9 mouse cellular contexts compared by ENCODE assay signal in the genomic region with DNA sequence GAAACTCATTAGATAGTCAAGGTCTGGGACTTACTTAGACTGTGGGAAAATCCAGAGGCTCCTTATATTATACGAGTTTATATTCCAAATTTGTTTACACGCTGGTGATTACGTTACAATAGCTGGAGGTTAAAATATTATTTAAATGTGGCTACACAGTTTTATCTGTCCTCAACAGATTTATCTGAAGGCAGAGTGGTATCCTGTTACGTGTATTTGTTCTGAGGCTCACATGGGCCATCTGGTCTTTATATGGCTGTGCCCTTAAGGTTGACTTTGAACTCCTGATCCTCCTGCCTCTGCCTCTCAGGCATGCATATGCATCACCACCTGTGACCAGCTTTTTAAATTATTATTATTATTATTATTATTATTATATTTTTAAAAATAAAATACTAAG. TPM values are rescaled to one million over a fixed set of nuclear protein-coding genes. Genes with fewer than 3 reads are reported as not detected.
DNase-seq lines count a peak whose midpoint lies in the region; ATAC-seq and TF ChIP-seq lines count a peak whose summit lies in the region.
"Had no signal": no experiment of that assay in that cellular context is flagged by ENCODE, and none has a peak within 500 bp of the region (broad histone marks: within the 10 kb centered on the region; RNA-seq: fewer than 3 reads in every experiment).

No protein-coding gene starts in this region.

- H3K4me2 ChIP-seq in heart, embryonic 11.5 days = peak overlapping the region; percentile 85
- H3K4me2 ChIP-seq in hindbrain, embryonic 11.5 days (replicated peaks; ENCODE audit: low read depth, low read length) = peak overlapping the region; percentile 81

- no peak overlapping the region for H3K9ac ChIP-seq in heart, embryonic 11.5 days (ENCODE audit: low read depth, low read length)
- no peak overlapping the region; the same call in 1 of the 2 replicates for H3K9ac ChIP-seq in ES-E14 (ENCODE audit: insufficient read depth, low read depth, low read length, poor library complexity, severe bottlenecking)
- no peak overlapping the region for H3K9ac ChIP-seq in hindbrain, embryonic 11.5 days (ENCODE audit: low read depth, low read length)

- in situ Hi-C loops in ES-E14 (cut with MboI; ENCODE audit: low sequenced_read_pairs in 2 of 2, unreplicated experiment in 2 of 2) = no loop called here

- no peaks in the 10 kb centered on the region for H3K9me3 ChIP-seq in heart, embryonic 11.5 days (replicated peaks; ENCODE audit: control insufficient read depth, low read length)
- H3K9me3 ChIP-seq in ES-E14 (ENCODE audit: control insufficient read depth, insufficient read depth, low read depth, low read length) = no peaks in the 10 kb centered on the region
- no peaks in the 10 kb centered on the region for H3K9me3 ChIP-seq in hindbrain, embryonic 11.5 days (ENCODE audit: control insufficient read depth, low read length)

- WGBS in heart, embryonic 11.5 days (ENCODE audit: insufficient replicate concordance) = 72% methylated on average over 4 of the region's 4 CpGs
- 72% methylated on average over 4 of the region's 4 CpGs for WGBS in hindbrain, embryonic 11.5 days

- no peak overlapping the region for H3K27ac ChIP-seq in heart, embryonic 11.5 days (ENCODE audit: low read depth, low read length)
- no peak overlapping the region for H3K27ac ChIP-seq in ES-E14 (ENCODE audit: insufficient read depth, low read depth, low read length, poor library complexity, severe bottlenecking)
- no peak overlapping the region for H3K27ac ChIP-seq in hindbrain, embryonic 11.5 days (ENCODE audit: low read depth, low read length)

- no peaks in the 10 kb centered on the region for H3K36me3 ChIP-seq in heart, embryonic 11.5 days (ENCODE audit: control insufficient read depth, insufficient read depth, low read length)
- H3K36me3 ChIP-seq in ES-E14 (ENCODE audit: control insufficient read depth, insufficient read depth, low read length, poor library complexity, severe bottlenecking) = 0 out of 2 replicates have a peak, but pooled peaks cover 6% of the 10 kb centered on the region
- no peaks in the 10 kb centered on the region for H3K36me3 ChIP-seq in hindbrain, embryonic 11.5 days (ENCODE audit: control insufficient read depth, insufficient read depth, low read length)

- H3K4me1 ChIP-seq in heart, embryonic 11.5 days (ENCODE audit: control insufficient read depth, insufficient read depth, low read length) = peaks cover 6% of the 10 kb centered on the region; the same call in 1 of the 2 replicates
- 0 out of 4 replicates have a peak, but pooled peaks cover 0 to 2% of the 10 kb centered on the region in 2 experiments for H3K4me1 ChIP-seq in ES-E14 (ENCODE audit: control insufficient read depth in 2 of 2, insufficient read depth in 2 of 2, low read length in 2 of 2, poor library complexity in 1 of 2)
- H3K4me1 ChIP-seq in hindbrain, embryonic 11.5 days (replicated peaks; ENCODE audit: control insufficient read depth, insufficient read depth, low read length) = no peaks in the 10 kb centered on the region

- peak overlapping the region; percentile 82 for H3K4me3 ChIP-seq in heart, embryonic 11.5 days (ENCODE audit: low read depth, low read length)
- H3K4me3 ChIP-seq in ES-E14 (ENCODE audit: insufficient read depth in 1 of 2, low read depth in 1 of 2, low read length in 2 of 2, poor library complexity in 1 of 2, severe bottlenecking in 1 of 2) = peak overlapping the region; percentile 89 to 92
- H3K4me3 ChIP-seq in hindbrain, embryonic 11.5 days (ENCODE audit: low read depth, low read length) = peak overlapping the region; percentile 76

- no peak for DNase-seq in heart, adult 8-10 months (ENCODE audit: low spot score)
- DNase-seq in ES-E14 (ENCODE audit: low read depth, low spot score) = no peak
- no peak for DNase-seq in hindbrain, embryonic 11.5 days (ENCODE audit: low spot score)
- DNase-seq in frontal cortex, postnatal 36 days (ENCODE audit: low spot score in 2 of 2) = no peak
- DNase-seq in layer of hippocampus, postnatal 36 days = no peak
- DNase-seq: lung, adult 2 months had no signal

- H3K27me3 ChIP-seq in heart, embryonic 11.5 days (ENCODE audit: control insufficient read depth, insufficient read depth, low read length) = no peaks in the 10 kb centered on the region
- H3K27me3 ChIP-seq in hindbrain, embryonic 11.5 days (ENCODE audit: control insufficient read depth, insufficient read depth, low read length) = no peaks in the 10 kb centered on the region

- no peak for ATAC-seq in heart, embryonic 11.5 days (replicated peaks; ENCODE audit: insufficient number of reproducible peaks, low FRiP score, low TSS enrichment)
- ATAC-seq in hindbrain, embryonic 11.5 days (ENCODE audit: low FRiP score) = no peak
- peak; percentile 53 for ATAC-seq in megakaryocyte-erythroid progenitor cell, adult 5-6 weeks (replicated peaks; ENCODE audit: low FRiP score, low TSS enrichment, poor library complexity, severe bottlenecking)
- ATAC-seq in granulocyte monocyte progenitor cell, adult 5-6 weeks (replicated peaks; ENCODE audit: poor library complexity, severe bottlenecking) = no peak

TF ChIP-seq in ES-E14, 5 proteins besides CTCF, POLR2A, EP300 and RAD21:
- TF ChIP-seq ZC3H11A (IDR thresholded peaks at IDR 0.05; ENCODE audit: borderline replicate concordance, low read depth, low read length) = no peak
- TF ChIP-seq MAFK (IDR thresholded peaks at IDR 0.05; ENCODE audit: insufficient read depth, low read depth, low read length) = no peak
- TF ChIP-seq CHD2 (IDR thresholded peaks at IDR 0.05; ENCODE audit: low read depth, low read length) = no peak
- TF ChIP-seq ZNF384 (IDR thresholded peaks at IDR 0.05; ENCODE audit: low read depth, low read length) = no peak
- TF ChIP-seq HCFC1 (IDR thresholded peaks at IDR 0.05; ENCODE audit: borderline replicate concordance, insufficient read depth, low read length) = no peak

RNA-seq across cellular contexts. Expression of a gene that starts 0.9 kb away (rescaled TPM):
- 22.1 and 22.8 TPM in 2 replicates for polyA plus RNA-seq in heart, embryonic 11.5 days (2014; fragmentation: Nextera tagmentation; extraction: Ambion mirVana)
- 10 to 100 TPM; 35.3 to 44.4 (median 42.9) TPM for total RNA-seq in heart, adult 8-10 months (2022)
- total RNA-seq in ES-E14 (2012; rRNA removed) = 23.6 and 26.9 TPM in 2 replicates
- 32.6 and 33.3 TPM in 2 replicates for polyA plus RNA-seq in hindbrain, embryonic 11.5 days (2014; fragmentation: Nextera tagmentation; extraction: Ambion mirVana)
- 59.0 and 64.0 TPM in 2 replicates for total RNA-seq in megakaryocyte-erythroid progenitor cell, adult 5-6 weeks (2014; fragmentation: Nextera tagmentation)
- total RNA-seq in megakaryocyte-erythroid progenitor cell, adult 5-6 weeks (2017) = 22.6 and 23.7 TPM in 2 replicates
- 25.0 and 30.7 TPM in 2 replicates for total RNA-seq in granulocyte monocyte progenitor cell, adult 5-6 weeks (2014; fragmentation: Nextera tagmentation)
- 14.8 and 17.6 TPM in 2 replicates for total RNA-seq in granulocyte monocyte progenitor cell, adult 5-6 weeks (2017)
- total RNA-seq in layer of hippocampus, postnatal 36 days (2021) = 10 to 100 TPM; 64.9 to 69.2 TPM

RNA-seq across cellular contexts. Expression of a gene that starts 42.8 kb away (rescaled TPM):
- polyA plus RNA-seq in heart, embryonic 11.5 days (2014; fragmentation: Nextera tagmentation; extraction: Ambion mirVana) = 15.6 and 16.0 TPM in 2 replicates
- 1 to 10 TPM; 6.8 to 8.9 (median 8.0) TPM for total RNA-seq in heart, adult 8-10 months (2022)
- total RNA-seq in ES-E14 (2012; rRNA removed) = 15.4 and 18.2 TPM in 2 replicates
- 26.5 and 28.4 TPM in 2 replicates for polyA plus RNA-seq in hindbrain, embryonic 11.5 days (2014; fragmentation: Nextera tagmentation; extraction: Ambion mirVana)
- 19.6 and 22.9 TPM in 2 replicates for total RNA-seq in megakaryocyte-erythroid progenitor cell, adult 5-6 weeks (2014; fragmentation: Nextera tagmentation)
- 11.2 and 16.0 TPM in 2 replicates for total RNA-seq in megakaryocyte-erythroid progenitor cell, adult 5-6 weeks (2017)
- total RNA-seq in granulocyte monocyte progenitor cell, adult 5-6 weeks (2014; fragmentation: Nextera tagmentation) = 17.7 and 39.6 TPM in 2 replicates
- total RNA-seq in granulocyte monocyte progenitor cell, adult 5-6 weeks (2017) = 12.7 and 18.7 TPM in 2 replicates
- total RNA-seq in layer of hippocampus, postnatal 36 days (2021) = 10 to 100 TPM; 14.3 to 16.6 TPM
